Mouse (Mus musculus) midbrain, postnatal 0 days (tissue): ENCODE measurements around the gene Mast4. TPM values are rescaled to one million over a fixed set of nuclear protein-coding genes. Genes with fewer than 3 reads are reported as not detected.

Experiments
- ATAC-seq: fragments of 200-750 bp; cut with Nextera tagmentation; 2 replicates; pipeline ENCODE4 v1.8.0; 2017; ENCODE audit warnings: moderate number of reproducible peaks, mild to moderate bottlenecking, moderate TSS enrichment, moderate library complexity; ENCODE audit not compliant: low FRiP score
- DNase-seq: peaks from one replicate; pipeline ENCODE4 v3.0.0-alpha.2; 2015; ENCODE audit warnings: low spot score
- H3K27ac ChIP-seq: fragments of 300-500 bp; sonication (generic); 2 replicates; pipeline ENCODE4 v1.5.1; 2014; ENCODE audit warnings: low read depth, mild to moderate bottlenecking, low read length, mixed read lengths
- H3K27me3 ChIP-seq: fragments of 300-500 bp; sonication (generic); 2 replicates; pipeline ENCODE4 v1.6.1; 2014; ENCODE audit warnings: low read length, control low read depth, mixed read lengths; ENCODE audit not compliant: insufficient read depth
- H3K36me3 ChIP-seq: fragments of 300-500 bp; sonication (generic); 2 replicates; pipeline ENCODE4 v1.6.1; 2014; ENCODE audit warnings: low read length, control low read depth, mixed read lengths; ENCODE audit not compliant: insufficient read depth
- H3K4me1 ChIP-seq: fragments of 300-500 bp; sonication (generic); 2 replicates; pipeline ENCODE4 v1.6.1; 2014; ENCODE audit warnings: mild to moderate bottlenecking, control low read depth, antibody characterized with exemption, low read length, mixed read lengths; ENCODE audit not compliant: insufficient read depth
- H3K4me2 ChIP-seq: fragments of 300-500 bp; sonication (generic); 2 replicates; pipeline ENCODE4 v1.6.1; 2014; ENCODE audit warnings: low read depth, mild to moderate bottlenecking, low read length, mixed read lengths; ENCODE audit not compliant: poor library complexity, severe bottlenecking
- H3K4me3 ChIP-seq: fragments of 300-500 bp; sonication (generic); 2 replicates; pipeline ENCODE4 v1.5.1; 2014; ENCODE audit warnings: low read depth, mild to moderate bottlenecking, low read length, moderate library complexity
- H3K9ac ChIP-seq: fragments of 300-500 bp; sonication (generic); replicated peaks from 2 replicates; pipeline ENCODE4 v1.6.1; 2014; ENCODE audit warnings: mild to moderate bottlenecking, low read length, moderate library complexity, mixed read lengths; ENCODE audit not compliant: poor library complexity, severe bottlenecking
- H3K9me3 ChIP-seq: fragments of 300-500 bp; sonication (generic); 2 replicates; pipeline ENCODE4 v1.6.1; 2016; ENCODE audit warnings: low read length, control low read depth
- CTCF ChIP-seq: IDR thresholded peaks from 2 replicates; pipeline ENCODE4 v1.5.1; 2016; ENCODE audit warnings: antibody characterized with exemption, mild to moderate bottlenecking
- WGBS: fragments of 180-500 bp; shearing (Covaris S2); extraction: QIAGEN DNeasy Blood & Tissue Kit; methylation state at CpG from one replicate; pipeline ENCODE4 v1.1.7; 2014; 5-methylcytosine and 5-hydroxymethylcytosine counted together
- polyA plus RNA-seq: library from polyadenylated mRNA; unstranded; fragments of >200 nt; fragmentation: Nextera tagmentation; extraction: Ambion mirVana; gene quantifications from 2 replicates; pipeline ENCODE4 v1.2.1, GENCODE M21; 2015
- total RNA-seq: library from RNA; depleted of rRNA; stranded (reverse); fragments of >200 nt; gene quantifications from 2 replicates; pipeline ENCODE4 v1.2.3, GENCODE M21; 2014

Gene Mast4
- total and polyA plus RNA-seq, 2 experiments from 2014 or later = 28.7 to 39.8 TPM

DNA sequence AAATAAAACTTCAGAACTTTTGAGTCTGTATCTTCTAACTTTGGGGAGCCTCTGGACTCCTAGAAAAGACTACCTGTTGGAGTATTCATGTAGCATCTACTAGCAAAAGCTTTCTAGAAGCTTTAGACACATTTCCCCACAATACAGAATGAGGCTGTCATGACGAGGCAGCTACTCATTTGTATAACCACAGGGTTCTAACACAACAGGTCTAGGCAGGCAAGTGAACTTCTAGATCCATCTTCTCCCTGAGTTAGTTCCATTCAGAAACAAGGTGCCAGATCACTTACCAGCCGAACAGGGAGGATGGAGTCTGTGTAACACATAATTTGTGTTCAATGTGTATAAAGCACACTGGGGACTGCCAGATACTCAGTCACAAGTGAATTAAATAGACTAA lies 608.4 kb downstream of the Mast4 start:
- TF ChIP-seq CTCF = no peak
- Histone ChIP-seq H3K9me3 (no peaks in the 10 kb centered on the region), H3K4me3 (no peak overlapping the region), H3K36me3 (no peaks in the 10 kb centered on the region), H3K4me2 (no peak overlapping the region), H3K27ac (no peak overlapping the region), H3K4me1 (no peaks in the 10 kb centered on the region), H3K27me3 (no peaks in the 10 kb centered on the region), H3K9ac (no peak overlapping the region)
- WGBS = 88% methylated on average over 2 of the region's 2 CpGs
- DNase-seq (no peak), ATAC-seq (no peak)

- no peaks in the 10 kb centered on the region for H3K9me3 ChIP-seq
- no peak overlapping the region for H3K4me2 ChIP-seq
- no peak for TF ChIP-seq CTCF
- ATAC-seq (no peak), DNase-seq (no peak)
- H3K4me1 ChIP-seq = no peaks in the 10 kb centered on the region
- H3K9ac ChIP-seq = no peak overlapping the region
- H3K36me3 ChIP-seq = no peaks in the 10 kb centered on the region
- H3K27ac ChIP-seq = no peak overlapping the region
- H3K4me3 ChIP-seq = no peak overlapping the region
- no peaks in the 10 kb centered on the region for H3K27me3 ChIP-seq
Measured at GRCm38 (mm10) chr13:102725416-102725815, 608.9 kb downstream of the Mast4 start.

GRCm38 (mm10) chr13:102716973-102717372 lies 617.3 kb downstream of the Mast4 start:
- ATAC-seq (no peak), DNase-seq (no peak)
- H3K27ac ChIP-seq = no peak overlapping the region
- WGBS = 90% methylated on average over 1 of the region's 1 CpGs
- no peak overlapping the region for H3K9ac ChIP-seq
- H3K4me2 ChIP-seq = no peak overlapping the region
- TF ChIP-seq CTCF = no peak
- no peaks in the 10 kb centered on the region for H3K4me1 ChIP-seq
- H3K9me3 ChIP-seq = no peaks in the 10 kb centered on the region
- H3K4me3 ChIP-seq = no peak overlapping the region
- H3K36me3 ChIP-seq = no peaks in the 10 kb centered on the region
- no peaks in the 10 kb centered on the region for H3K27me3 ChIP-seq

DNA sequence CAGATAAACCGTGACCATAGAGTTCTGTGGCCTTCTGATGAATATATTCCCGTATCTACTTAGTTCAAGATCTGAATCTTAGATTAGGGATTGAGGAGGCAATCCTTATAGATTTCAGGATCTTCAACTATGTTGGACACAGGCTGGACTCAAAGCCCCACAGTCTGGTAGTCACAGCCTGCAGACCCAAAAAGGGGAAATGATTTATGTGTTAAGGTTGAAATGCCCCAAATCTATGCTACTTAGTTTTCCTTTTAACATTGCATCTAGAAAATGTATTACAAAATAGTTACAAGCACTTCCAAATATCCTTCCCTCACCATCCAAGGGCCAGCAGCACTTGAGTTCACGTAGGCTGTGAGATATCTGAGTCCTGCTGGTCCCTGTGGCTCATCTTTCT lies 633.6 kb downstream of the Mast4 start:
- ATAC-seq (no peak), DNase-seq (no peak)
- 90% methylated on average over 3 of the region's 3 CpGs for WGBS
- no peaks in the 10 kb centered on the region for H3K9me3 ChIP-seq
- no peak for TF ChIP-seq CTCF
- no peak overlapping the region for H3K27ac ChIP-seq
- no peak overlapping the region for H3K9ac ChIP-seq
- no peak overlapping the region for H3K4me2 ChIP-seq
- H3K4me3 ChIP-seq = no peak overlapping the region
- H3K27me3 ChIP-seq = no peaks in the 10 kb centered on the region
- no peaks in the 10 kb centered on the region for H3K36me3 ChIP-seq
- H3K4me1 ChIP-seq = peaks cover 6% of the 10 kb centered on the region; the same call in 1 of the 2 replicates

GRCm38 (mm10) chr13:102700176-102700575 lies 634.1 kb downstream of the Mast4 start:
- Histone ChIP-seq H3K4me2 (no peak overlapping the region), H3K9ac (no peak overlapping the region), H3K4me1 (peaks cover 6% of the 10 kb centered on the region; the same call in 1 of the 2 replicates), H3K36me3 (no peaks in the 10 kb centered on the region), H3K4me3 (no peak overlapping the region), H3K27me3 (no peaks in the 10 kb centered on the region), H3K27ac (no peak overlapping the region), H3K9me3 (no peaks in the 10 kb centered on the region)
- WGBS = 83% methylated on average over 5 of the region's 5 CpGs
- no peak for TF ChIP-seq CTCF
- DNase-seq (no peak), ATAC-seq (no peak)

GRCm38 (mm10) chr13:102698751-102699323 lies 635.5 kb downstream of the Mast4 start:
- DNase-seq = peak; percentile 94
- H3K36me3 ChIP-seq = no peaks in the 10 kb centered on the region
- H3K9me3 ChIP-seq = no peaks in the 10 kb centered on the region
- peak overlapping the region; percentile 51 for H3K27ac ChIP-seq
- H3K9ac ChIP-seq = peak overlapping the region; percentile 46
- no peaks in the 10 kb centered on the region for H3K27me3 ChIP-seq
- peaks cover 6% of the 10 kb centered on the region; the same call in 1 of the 2 replicates for H3K4me1 ChIP-seq
- H3K4me2 ChIP-seq = peak overlapping the region; percentile 45
- 23% methylated on average over 14 of the region's 14 CpGs for whole genome bisulfite sequencing
- no peak for TF ChIP-seq CTCF
- peak; percentile 84 for ATAC-seq
- H3K4me3 ChIP-seq = peak overlapping the region; percentile 14
